Mouse (Mus musculus) spleen, adult 2 months (tissue): ENCODE measurements at regions not wholly inside any gene's neighbourhood (a gene's known extent, or its start where the extent isn't known, plus 50 kb on each side); places are given as distances from the start of the nearest gene placed in this dataset.

ENCODE experiments used
- CTCF ChIP-seq: fragments of 200-500 bp; IDR thresholded peaks from 2 replicates; pipeline ENCODE4 v1.5.1; 2011; ENCODE audit warnings: mild to moderate bottlenecking, inconsistent platforms; ENCODE audit not compliant: insufficient read depth, insufficient read length, insufficient replicate concordance; ENCODE audit errors: extremely low read depth
- POLR2A ChIP-seq: fragments of 200-500 bp; IDR thresholded peaks from 2 replicates; pipeline ENCODE4 v1.6.1; 2011; ENCODE audit warnings: low read depth, low read length, inconsistent platforms

DNA sequence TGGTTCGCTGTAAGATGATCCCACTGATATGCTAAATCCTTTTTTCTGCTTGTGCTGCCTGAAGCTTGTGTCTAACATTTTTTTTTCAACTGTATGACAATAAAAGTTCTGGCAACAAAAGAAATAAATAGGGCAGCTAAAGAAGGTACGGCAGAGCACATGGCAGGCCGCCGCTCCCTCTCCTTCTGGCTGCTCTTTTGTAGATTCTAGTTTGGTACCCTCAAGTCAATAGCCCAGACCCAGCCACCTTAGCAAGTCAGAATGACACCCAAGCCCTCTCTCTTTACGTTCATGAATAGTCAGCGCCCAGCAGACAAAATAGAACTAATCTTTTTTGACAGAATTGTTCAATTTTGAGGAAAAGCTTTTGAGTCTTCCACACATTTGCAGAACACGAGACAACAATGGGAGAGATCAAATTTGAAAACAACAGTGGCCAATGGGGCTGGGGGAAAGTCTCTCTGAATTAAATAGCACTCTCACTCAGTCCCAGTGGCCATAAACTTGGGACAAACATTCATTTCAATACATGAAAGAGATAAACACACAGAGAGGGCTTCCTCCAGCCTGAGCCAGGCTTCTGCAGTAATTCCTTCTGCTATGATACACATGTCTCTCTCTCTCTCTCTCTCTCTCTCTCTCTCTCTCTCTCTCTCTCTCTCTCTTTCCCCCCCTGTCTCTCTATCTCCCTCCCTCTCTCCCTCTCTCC, 180.0 kb upstream of the Otx2 start:
- TF ChIP-seq POLR2A (no peak), CTCF (no peak)
